Mouse (Mus musculus) MEL (cell line): ENCODE data around the gene Nup205. TPM values are rescaled to one million over a fixed set of nuclear protein-coding genes. Genes with fewer than 3 reads are reported as not detected.

Source experiments
- DNase-seq: peaks from one replicate; pipeline ENCODE4 v3.0.0; 2011; ENCODE audit warnings: low read depth, low spot score
- H3K27ac ChIP-seq: 2 replicates; pipeline ENCODE4 v1.5.1; 2012; ENCODE audit warnings: low read depth, mild to moderate bottlenecking, control low read depth, low read length, moderate library complexity; ENCODE audit not compliant: control insufficient read depth
- H3K27me3 ChIP-seq, 2 experiments: fragments of 150-350 bp in 1 of 2; sonication (generic) in 1 of 2; 2 replicates each; pipeline ENCODE4 v1.6.1; 2012; ENCODE audit warnings: low read length in 2 of 2, mild to moderate bottlenecking in 2 of 2, improper control_type of control experiment in 1 of 2, moderate library complexity in 1 of 2; ENCODE audit not compliant: insufficient read depth in 2 of 2, control insufficient read depth in 1 of 2
- H3K36me3 ChIP-seq, 2 experiments: 2 replicates each; pipeline ENCODE4 v1.6.1; 2012 to 2014; ENCODE audit warnings: low read length in 2 of 2, improper control_type of control experiment in 1 of 2, inconsistent platforms in 1 of 2, mild to moderate bottlenecking in 1 of 2; ENCODE audit not compliant: insufficient read depth in 2 of 2, control insufficient read depth in 1 of 2
- H3K4me1 ChIP-seq, 2 experiments: fragments of 150-350 bp in 1 of 2; sonication (generic) in 1 of 2; 2 replicates each; pipeline ENCODE4 v1.6.1; 2012; ENCODE audit warnings: low read length in 2 of 2, improper control_type of control experiment in 1 of 2, mild to moderate bottlenecking in 1 of 2; ENCODE audit not compliant: insufficient read depth in 2 of 2, control insufficient read depth in 1 of 2
- H3K4me3 ChIP-seq, 2 experiments: fragments of 150-350 bp in 1 of 2; sonication (generic) in 1 of 2; 2 replicates each; pipeline ENCODE4 v1.5.1; 2012; ENCODE audit warnings: low read depth in 2 of 2, low read length in 2 of 2, mild to moderate bottlenecking in 2 of 2, moderate library complexity in 2 of 2, control low read depth in 1 of 2, improper control_type of control experiment in 1 of 2; ENCODE audit not compliant: control insufficient read depth in 1 of 2, insufficient read depth in 1 of 2
- H3K79me2 ChIP-seq: 2 replicates; pipeline ENCODE4 v1.6.1; 2012; ENCODE audit warnings: mild to moderate bottlenecking, low read length, moderate library complexity; ENCODE audit not compliant: control insufficient read depth, poor library complexity, insufficient read depth
- H3K9ac ChIP-seq: 2 replicates; pipeline ENCODE4 v1.6.1; 2012; ENCODE audit warnings: low read depth, mild to moderate bottlenecking, control low read depth, low read length, moderate library complexity; ENCODE audit not compliant: control insufficient read depth, poor library complexity, severe bottlenecking
- H3K9me3 ChIP-seq: fragments of 150-350 bp; sonication (generic); replicated peaks from 2 replicates; pipeline ENCODE4 v1.6.1; 2012; ENCODE audit warnings: mild to moderate bottlenecking, low read length, improper control_type of control experiment, moderate library complexity; ENCODE audit not compliant: insufficient read depth
- BHLHE40 ChIP-seq: IDR thresholded peaks from 2 replicates; pipeline ENCODE4 v1.6.1; 2012; ENCODE audit warnings: low read depth, mild to moderate bottlenecking, inconsistent platforms, low read length, improper control_type of control experiment, borderline replicate concordance
- CHD1 ChIP-seq: IDR thresholded peaks from 2 replicates; pipeline ENCODE4 v1.6.1; 2012; ENCODE audit warnings: low read depth, mild to moderate bottlenecking, inconsistent platforms, low read length, improper control_type of control experiment
- CTCF ChIP-seq, 3 experiments: IDR thresholded peaks in 2 of 3; conservative IDR thresholded peaks in 1 of 3; 2 replicates each; pipeline ENCODE4 v1.5.1; 2011 to 2012; ENCODE audit warnings: low read length in 3 of 3, low read depth in 2 of 3, mild to moderate bottlenecking in 2 of 3, improper control_type of control experiment in 1 of 3, inconsistent platforms in 1 of 3, mixed read lengths in 1 of 3, moderate library complexity in 1 of 3; ENCODE audit not compliant: control insufficient read depth in 1 of 3, insufficient read depth in 1 of 3, poor library complexity in 1 of 3, severe bottlenecking in 1 of 3
- E2F4 ChIP-seq: IDR thresholded peaks from 2 replicates; pipeline ENCODE4 v1.6.1; 2011; ENCODE audit warnings: low read depth, low read length, improper control_type of control experiment, borderline replicate concordance
- ELF1 ChIP-seq: IDR thresholded peaks from 2 replicates; pipeline ENCODE4 v1.6.1; 2014; ENCODE audit warnings: low read depth, mild to moderate bottlenecking, inconsistent platforms, low read length, improper control_type of control experiment, moderate library complexity
- EP300 ChIP-seq, 2 experiments: IDR thresholded peaks; 2 replicates each; pipeline ENCODE4 v1.6.1; 2011; ENCODE audit warnings: improper control_type of control experiment in 2 of 2, low read length in 2 of 2, low read depth in 1 of 2, mild to moderate bottlenecking in 1 of 2
- ETS1 ChIP-seq: IDR thresholded peaks from 2 replicates; pipeline ENCODE4 v1.6.1; 2012; ENCODE audit warnings: low read depth, mild to moderate bottlenecking, inconsistent platforms, low read length, improper control_type of control experiment, moderate library complexity
- GABPA ChIP-seq: IDR thresholded peaks from 2 replicates; pipeline ENCODE4 v1.6.1; 2012; ENCODE audit warnings: low read depth, mild to moderate bottlenecking, inconsistent platforms, low read length, improper control_type of control experiment, moderate library complexity
- GATA1 ChIP-seq: IDR thresholded peaks from 2 replicates; pipeline ENCODE4 v1.6.1; 2011; ENCODE audit warnings: low read depth, low read length, improper control_type of control experiment
- HCFC1 ChIP-seq: IDR thresholded peaks from 2 replicates; pipeline ENCODE4 v1.6.1; 2012; ENCODE audit warnings: low read depth, mild to moderate bottlenecking, inconsistent platforms, low read length, improper control_type of control experiment, moderate library complexity
- JUND ChIP-seq: IDR thresholded peaks from 2 replicates; pipeline ENCODE4 v1.6.1; 2011; ENCODE audit warnings: low read depth, mild to moderate bottlenecking, improper control_type of control experiment, low read length
- KAT2A ChIP-seq: conservative IDR thresholded peaks from 2 replicates; pipeline ENCODE4 v1.6.1; 2012; ENCODE audit warnings: low read depth, low read length, improper control_type of control experiment, inconsistent platforms
- MAFK ChIP-seq: IDR thresholded peaks from 2 replicates; pipeline ENCODE4 v1.6.1; 2011; ENCODE audit warnings: low read depth, mild to moderate bottlenecking, low read length, improper control_type of control experiment, borderline replicate concordance
- MAX ChIP-seq: IDR thresholded peaks from 2 replicates; pipeline ENCODE4 v1.6.1; 2011; ENCODE audit warnings: low read length, improper control_type of control experiment
- MAZ ChIP-seq: IDR thresholded peaks from 2 replicates; pipeline ENCODE4 v1.6.1; 2012; ENCODE audit warnings: low read depth, mild to moderate bottlenecking, inconsistent platforms, low read length, improper control_type of control experiment
- MEF2A ChIP-seq: IDR thresholded peaks from 2 replicates; pipeline ENCODE4 v1.6.1; 2014; ENCODE audit warnings: low read depth, mild to moderate bottlenecking, inconsistent platforms, low read length, improper control_type of control experiment; ENCODE audit not compliant: poor library complexity, insufficient replicate concordance, severe bottlenecking; ENCODE audit errors: extremely low read depth
- MXI1 ChIP-seq: IDR thresholded peaks from 2 replicates; pipeline ENCODE4 v1.6.1; 2011; ENCODE audit warnings: mild to moderate bottlenecking, low read depth, low read length, improper control_type of control experiment
- MYB ChIP-seq: IDR thresholded peaks from 2 replicates; pipeline ENCODE4 v1.6.1; 2011; ENCODE audit warnings: mild to moderate bottlenecking, low read depth, low read length, improper control_type of control experiment
- MYC ChIP-seq: IDR thresholded peaks from 2 replicates; pipeline ENCODE4 v1.6.1; 2011; ENCODE audit warnings: low read depth, mild to moderate bottlenecking, low read length, improper control_type of control experiment, moderate library complexity
- NELFE ChIP-seq: IDR thresholded peaks from 2 replicates; pipeline ENCODE4 v1.6.1; 2011; ENCODE audit warnings: low read depth, low read length, improper control_type of control experiment
- NRF1 ChIP-seq: IDR thresholded peaks from 2 replicates; pipeline ENCODE4 v1.6.1; 2014; ENCODE audit warnings: low read depth, mild to moderate bottlenecking, inconsistent platforms, low read length, improper control_type of control experiment, moderate library complexity; ENCODE audit not compliant: poor library complexity, insufficient read depth, severe bottlenecking
- POLR2A ChIP-seq, 2 experiments: IDR thresholded peaks; 2 replicates each; pipeline ENCODE4 v1.6.1; 2011 to 2012; ENCODE audit warnings: low read length in 2 of 2, mild to moderate bottlenecking in 2 of 2, control low read depth in 1 of 2, improper control_type of control experiment in 1 of 2, low read depth in 1 of 2, moderate library complexity in 1 of 2; ENCODE audit not compliant: control insufficient read depth in 1 of 2, insufficient read depth in 1 of 2, poor library complexity in 1 of 2
- POLR2AphosphoS5 ChIP-seq: IDR thresholded peaks from 2 replicates; pipeline ENCODE4 v1.6.1; 2012; ENCODE audit warnings: low read depth, borderline replicate concordance, mild to moderate bottlenecking, inconsistent platforms, low read length, moderate library complexity, mixed read lengths
- RAD21 ChIP-seq: IDR thresholded peaks from 2 replicates; pipeline ENCODE4 v1.6.1; 2011; ENCODE audit warnings: mild to moderate bottlenecking, low read depth, low read length, improper control_type of control experiment
- SIN3A ChIP-seq: IDR thresholded peaks from 2 replicates; pipeline ENCODE4 v1.6.1; 2012; ENCODE audit warnings: low read length, improper control_type of control experiment, inconsistent platforms
- SMC3 ChIP-seq: IDR thresholded peaks from 2 replicates; pipeline ENCODE4 v1.6.1; 2011; ENCODE audit warnings: low read depth, low read length, improper control_type of control experiment
- TAL1 ChIP-seq: IDR thresholded peaks from 2 replicates; pipeline ENCODE4 v1.6.1; 2012; ENCODE audit warnings: mild to moderate bottlenecking, inconsistent platforms, low read length, moderate library complexity, mixed read lengths
- TBP ChIP-seq: IDR thresholded peaks from 2 replicates; pipeline ENCODE4 v1.8.0; 2011; ENCODE audit warnings: low read depth, low read length, improper control_type of control experiment
- TCF12 ChIP-seq: IDR thresholded peaks from 2 replicates; pipeline ENCODE4 v1.6.1; 2014; ENCODE audit warnings: low read depth, mild to moderate bottlenecking, inconsistent platforms, low read length, improper control_type of control experiment, moderate library complexity
- UBTF ChIP-seq: IDR thresholded peaks from 2 replicates; pipeline ENCODE4 v1.6.1; 2012; ENCODE audit warnings: low read depth, mild to moderate bottlenecking, inconsistent platforms, low read length, improper control_type of control experiment, moderate library complexity, borderline replicate concordance; ENCODE audit not compliant: insufficient read depth
- USF1 ChIP-seq: IDR thresholded peaks from 2 replicates; pipeline ENCODE4 v1.6.1; 2014; ENCODE audit warnings: low read depth, mild to moderate bottlenecking, inconsistent platforms, low read length, improper control_type of control experiment, moderate library complexity
- USF2 ChIP-seq, 2 experiments: IDR thresholded peaks; 2 replicates each; pipeline ENCODE4 v1.6.1; 2011 to 2012; ENCODE audit warnings: improper control_type of control experiment in 2 of 2, low read length in 2 of 2, borderline replicate concordance in 1 of 2, inconsistent platforms in 1 of 2, low read depth in 1 of 2, mild to moderate bottlenecking in 1 of 2; ENCODE audit not compliant: insufficient read depth in 1 of 2
- ZC3H11A ChIP-seq: IDR thresholded peaks from 2 replicates; pipeline ENCODE4 v1.6.1; 2012; ENCODE audit warnings: low read depth, mild to moderate bottlenecking, inconsistent platforms, low read length, improper control_type of control experiment
- ZKSCAN1 ChIP-seq: IDR thresholded peaks from 2 replicates; pipeline ENCODE4 v1.6.1; 2012; ENCODE audit warnings: low read depth, mild to moderate bottlenecking, inconsistent platforms, low read length, improper control_type of control experiment, moderate library complexity
- ZMIZ1 ChIP-seq: IDR thresholded peaks from 2 replicates; pipeline ENCODE4 v1.6.1; 2012; ENCODE audit warnings: low read depth, mild to moderate bottlenecking, inconsistent platforms, low read length, improper control_type of control experiment, moderate library complexity
- ZNF384 ChIP-seq: IDR thresholded peaks from 2 replicates; pipeline ENCODE4 v1.6.1; 2012; ENCODE audit warnings: low read depth, mild to moderate bottlenecking, inconsistent platforms, low read length, improper control_type of control experiment
- polyA plus RNA-seq, 2 experiments: library from polyadenylated mRNA; stranded (reverse) in 1 of 2; unstranded in 1 of 2; fragments of >175 nt in 1 of 2; fragments of >200 nt in 1 of 2; gene quantifications; 2 replicates each; pipeline versions ENCODE4 v1.2.1 to v1.2.4; 2012; ENCODE audit warnings: low replicate concordance in 2 of 2, low read depth in 1 of 2; ENCODE audit not compliant: insufficient read length in 2 of 2, insufficient read depth in 1 of 2, missing spikeins in 1 of 2
- total RNA-seq: library from RNA; depleted of rRNA; stranded (reverse); fragments of 300-350 nt; gene quantifications from 2 replicates; pipeline ENCODE4 v1.2.3, GENCODE M21; 2012

The Nup205 gene
- total and polyA plus RNA-seq, 3 experiments, result 32.1 to 89.3 (median 82.9) TPM

DNA sequence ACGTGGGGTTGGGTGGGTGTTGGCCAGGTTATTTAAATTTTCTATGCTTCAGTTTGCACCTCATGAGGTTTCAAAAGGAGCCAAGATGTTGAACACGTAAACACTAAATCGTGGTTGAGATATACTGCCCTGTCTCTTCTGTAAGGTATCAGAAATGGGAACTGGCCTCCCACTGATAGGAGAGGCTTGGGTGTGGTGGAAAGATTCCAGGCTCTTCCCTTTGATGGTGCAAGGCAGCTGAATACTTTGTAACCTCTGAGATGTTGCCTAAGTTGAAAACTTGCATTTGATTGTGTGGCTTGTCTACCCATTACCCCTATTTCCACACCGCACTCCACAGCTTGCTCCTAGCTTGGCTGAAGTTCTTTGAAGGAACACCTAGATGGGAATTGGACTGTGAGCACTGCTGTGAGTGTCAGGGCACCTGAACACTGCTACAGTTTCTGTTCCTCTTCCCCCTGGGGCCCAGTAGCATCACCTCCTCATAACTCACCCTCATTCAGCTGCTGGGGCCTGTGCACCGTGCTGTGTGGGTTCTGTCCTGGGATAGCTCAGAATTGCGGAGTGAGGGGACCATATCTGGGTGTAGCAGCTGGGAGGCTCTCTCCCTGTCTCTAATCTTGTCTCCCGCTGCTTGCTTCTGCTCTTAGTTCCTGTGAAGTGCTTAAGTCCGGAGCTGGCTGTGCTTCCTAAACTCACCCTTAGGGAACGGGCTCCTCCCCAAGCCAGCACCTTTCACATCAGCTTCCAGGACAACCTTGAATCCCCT, 77.1 kb downstream of the Nup205 start:
- H3K9me3 ChIP-seq, result no peaks in the 10 kb centered on the region
- H3K4me1 ChIP-seq, result peaks cover 31 to 38% of the 10 kb centered on the region in 2 experiments
- peak overlapping the region; percentile 87 to 93 for H3K4me3 ChIP-seq
- H3K79me2 ChIP-seq, result peaks cover 19% of the 10 kb centered on the region
- peaks cover 0 to 40% of the 10 kb centered on the region in 2 experiments; a peak in 2 of 4 replicates for H3K36me3 ChIP-seq
- H3K27ac ChIP-seq, result peak overlapping the region; percentile 76
- H3K27me3 ChIP-seq, result no peaks in the 10 kb centered on the region
- peak; percentile 77 for DNase-seq
- H3K9ac ChIP-seq, result peak overlapping the region; percentile 95
- TF ChIP-seq POLR2AphosphoS5 (no peak), USF2 (IDR thresholded peaks at IDR 0.05; ENCODE audit: borderline replicate concordance in 1 of 2, insufficient read depth in 1 of 2, low read depth in 1 of 2, low read length in 2 of 2) (no peak), E2F4 (no peak), TBP (no peak), CHD1 (no peak), JUND (no peak), MXI1 (peak; percentile 48; the same call in 1 of the 2 replicates), KAT2A (no peak), ZMIZ1 (no peak), GATA1 (peak; percentile 52), MYC (no peak), ETS1 (peak; percentile 59), MAZ (no peak), UBTF (no peak), POLR2A (IDR thresholded peaks at IDR 0.05; ENCODE audit: control insufficient read depth in 1 of 2, insufficient read depth in 1 of 2, low read depth in 1 of 2, low read length in 2 of 2, poor library complexity in 1 of 2) (no peak), HCFC1 (no peak), SMC3 (no peak), MAFK (no peak), SIN3A (peak; percentile 48), MAX (no peak), TCF12 (peak; percentile 68; the same call in 1 of the 2 replicates), ELF1 (no peak), ZC3H11A (no peak), NRF1 (no peak), CTCF (IDR thresholded peaks at IDR 0.05 in 2 of 3, conservative IDR thresholded peaks at IDR 0.05 in 1 of 3; ENCODE audit: control insufficient read depth in 1 of 3, insufficient read depth in 1 of 3, low read depth in 2 of 3, low read length in 3 of 3, poor library complexity in 1 of 3, severe bottlenecking in 1 of 3) (no peak), TAL1 (peak; percentile 94), ZKSCAN1 (no peak), NELFE (no peak), GABPA (no peak), ZNF384 (no peak), EP300 (IDR thresholded peaks at IDR 0.05; ENCODE audit: low read depth in 1 of 2, low read length in 2 of 2) (peak; percentile 62), USF1 (no peak), MEF2A (no peak), RAD21 (no peak), BHLHE40 (no peak), MYB (no peak)
